Mouse (Mus musculus) midbrain, embryonic 15.5 days (tissue): Measurements from ENCODE around the gene Pkd2. TPM values are rescaled to one million over a fixed set of nuclear protein-coding genes. Genes with fewer than 3 reads are reported as not detected.

Experiments
- polyA plus RNA-seq: library from polyadenylated mRNA; unstranded; fragments of >200 nt; fragmentation: Nextera tagmentation; extraction: Ambion mirVana; gene quantifications from 2 replicates; pipeline ENCODE4 v1.2.1, GENCODE M21; 2015

The Pkd2 gene
- polyA plus RNA-seq, 1 experiment from 2014 or later: 9.2 TPM

Other genes with a start within 250 kb of the Pkd2 start
- gene Ibsp, start 160.3 kb upstream of the Pkd2 start, polyA plus RNA-seq: 0.23 and 0.24 TPM in 2 replicates
- not detected in 2 replicates for gene Mepe, start 134.1 kb upstream of the Pkd2 start, polyA plus RNA-seq
- gene Spp1, start 24.3 kb upstream of the Pkd2 start, polyA plus RNA-seq: 11.0 and 14.8 TPM in 2 replicates
- gene BC005561, start 48.9 kb downstream of the Pkd2 start, polyA plus RNA-seq: 13.2 and 13.3 TPM in 2 replicates